Mouse (Mus musculus) cortical plate, adult 2 months (tissue): ENCODE measurements at regions not wholly inside any gene's neighbourhood (a gene's known extent, or its start where the extent isn't known, plus 50 kb on each side); places are given as distances from the start of the nearest gene placed in this dataset.

Experiments
- CTCF ChIP-seq: fragments of 200-500 bp; IDR thresholded peaks from 2 replicates; pipeline ENCODE4 v1.5.1; 2011; ENCODE audit warnings: mild to moderate bottlenecking, control low read depth, low read length; ENCODE audit not compliant: insufficient read depth; ENCODE audit errors: extremely low read depth
- POLR2A ChIP-seq: fragments of 200-500 bp; IDR thresholded peaks from 2 replicates; pipeline ENCODE4 v1.6.1; 2011; ENCODE audit warnings: mild to moderate bottlenecking, low read length, control low read depth; ENCODE audit not compliant: insufficient read depth; ENCODE audit errors: extremely low read depth

- TF ChIP-seq CTCF: no peak
- TF ChIP-seq POLR2A: no peak
Measured at GRCm38 (mm10) chr10:118603857-118604414, 163.1 kb downstream of the Ifng start.
